Mouse (Mus musculus): Measurements from ENCODE around the gene Mtrex.

Gene Mtrex

DNA sequence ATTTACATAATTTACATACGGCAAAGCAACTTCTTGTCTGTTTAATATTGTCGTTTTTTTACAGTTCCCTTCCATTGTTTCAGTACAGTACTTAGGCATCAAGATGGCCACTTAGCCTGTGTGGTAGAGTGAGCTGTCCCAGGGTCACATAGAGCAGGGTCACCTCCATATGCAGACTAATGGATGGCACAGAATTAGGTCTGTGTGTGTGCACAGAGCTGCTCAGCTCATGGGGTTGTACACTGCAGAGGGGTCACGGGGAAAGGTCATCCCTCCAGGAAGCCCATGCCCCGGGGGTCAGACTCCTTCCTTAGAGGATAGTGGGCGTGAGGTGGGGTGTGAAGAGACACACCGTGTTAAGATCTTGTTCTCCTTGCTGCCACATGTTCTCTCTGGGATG lies 101.7 kb downstream of the Mtrex start:
- DNase-seq (ENCODE audit: low spot score): peak; percentile 52

DNA sequence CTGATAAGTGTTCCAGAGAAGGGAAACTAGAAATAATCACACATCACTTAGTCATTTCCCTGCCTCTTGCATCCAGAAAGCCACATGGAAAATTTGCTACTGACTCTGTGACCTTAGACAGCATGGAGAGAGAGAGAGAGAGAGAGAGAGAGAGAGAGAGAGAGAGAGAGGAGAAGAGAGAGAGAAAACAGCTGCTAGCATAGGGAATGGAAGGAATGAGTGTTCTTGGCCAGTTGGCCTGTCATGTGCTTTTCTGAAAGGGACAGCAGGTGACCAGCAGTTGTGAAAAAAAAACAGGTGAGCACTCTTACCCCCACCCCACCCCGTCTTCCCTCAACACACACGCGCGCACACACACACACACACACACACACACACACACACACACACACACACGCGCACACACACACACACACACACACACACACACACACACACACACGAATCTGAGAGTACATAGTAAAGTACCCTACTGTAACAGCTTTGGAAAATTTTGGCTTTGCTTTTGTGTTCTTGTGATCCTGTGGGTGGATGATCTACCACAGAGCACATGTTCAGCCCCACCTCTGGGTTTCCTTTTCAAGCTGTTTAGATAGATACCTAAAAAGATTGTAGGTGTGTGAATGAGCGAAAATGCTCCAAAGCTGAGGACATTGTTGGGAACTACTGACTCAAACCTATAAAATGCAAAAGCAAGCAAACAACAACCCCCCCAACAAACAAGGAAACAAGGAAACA lies 103.1 kb downstream of the Mtrex start:
- DNase-seq (ENCODE audit: low spot score): no peak

DNA sequence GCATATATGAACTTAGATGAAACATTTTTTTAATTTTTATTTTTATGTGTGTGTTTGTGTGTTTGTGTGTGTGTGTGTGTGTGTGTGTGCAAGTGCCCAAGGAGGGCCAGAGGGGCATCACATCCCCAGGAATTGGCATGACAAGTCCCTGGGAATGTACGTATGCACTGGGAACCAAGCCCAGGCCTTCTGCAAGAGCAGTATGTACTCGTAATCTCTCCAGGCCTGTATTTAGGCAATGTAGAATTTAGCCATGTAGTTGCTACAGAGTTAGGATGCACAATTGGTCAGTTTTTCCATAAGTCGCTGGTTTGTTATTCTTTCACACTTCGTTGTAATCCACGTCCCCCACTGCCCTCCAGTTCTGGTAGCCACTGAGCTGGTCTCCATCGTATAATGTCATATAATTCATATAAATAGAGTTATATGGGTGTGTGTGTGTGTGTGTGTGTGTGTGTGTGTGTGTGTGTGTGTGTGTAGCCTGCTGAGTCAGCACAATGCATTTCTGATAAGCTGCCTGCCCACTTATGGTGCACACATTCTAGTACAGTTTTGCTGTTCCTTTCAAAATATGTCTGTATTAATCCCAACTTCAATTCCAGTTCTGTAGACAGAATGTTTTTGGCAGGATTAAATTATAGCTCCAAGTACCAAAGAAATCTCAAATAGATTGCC lies 103.8 kb downstream of the Mtrex start:
- no peak for DNase-seq (ENCODE audit: low spot score)

DNA sequence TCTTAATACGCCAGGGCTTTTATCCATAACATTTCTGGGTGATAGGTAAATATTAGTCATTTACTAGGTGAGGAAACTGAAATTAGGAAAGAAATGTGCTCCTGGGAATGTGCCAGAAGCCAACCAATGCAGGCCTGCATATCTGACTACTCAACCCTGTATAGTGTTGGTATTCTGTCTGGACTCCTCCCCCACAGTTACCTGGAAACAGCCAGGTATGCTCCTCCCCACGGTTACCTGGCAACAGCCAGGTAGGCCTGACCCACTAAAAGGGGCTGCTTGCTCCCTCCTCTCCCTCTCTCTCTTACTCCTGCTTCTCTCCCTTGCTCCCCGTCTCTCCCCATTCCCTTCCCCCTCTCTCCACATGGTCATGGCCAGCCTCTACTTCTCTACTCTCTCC lies 104.8 kb downstream of the Mtrex start:
- no peak for DNase-seq (ENCODE audit: low spot score)

DNA sequence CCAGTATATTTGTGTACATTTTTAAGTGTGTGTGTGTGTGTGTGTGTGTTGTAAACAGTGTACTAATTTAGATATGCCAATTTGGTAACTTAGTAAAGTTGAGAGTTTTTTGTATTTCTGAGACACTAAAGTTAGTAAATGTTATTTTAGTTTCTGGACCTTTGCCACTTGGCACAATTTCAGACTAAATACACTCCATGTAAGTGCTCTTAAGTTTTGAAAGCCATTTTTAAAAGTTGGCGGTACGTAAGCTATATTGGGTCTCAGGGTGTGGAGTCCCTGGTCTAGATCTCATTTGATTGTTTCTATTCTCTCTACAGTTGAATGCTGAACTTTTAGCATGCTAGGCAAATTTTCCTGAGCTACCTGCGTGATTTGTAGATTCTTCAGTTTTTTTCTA lies 109.1 kb downstream of the Mtrex start:
- DNase-seq (ENCODE audit: low spot score): no peak

Data from embryo, embryonic 10 days (tissue).